Mouse (Mus musculus): ENCODE measurements around the gene Insrr.

The Insrr gene

GRCm38 (mm10) chr3:87796736-87797334, at the start of gene Insrr:
Insrr (plus strand) TSS chr3:87796951.
- DNase-seq (ENCODE audit: low spot score in 2 of 2): peak; percentile 24 to 27

GRCm38 (mm10) chr3:87748431-87748830, 48.3 kb upstream of the Insrr start, which contains the start of gene Lrrc71:
Lrrc71 (minus strand) TSS chr3:87748625.
- DNase-seq (ENCODE audit: low spot score in 2 of 2): no peak

GRCm38 (mm10) chr3:87749036-87749435, 47.7 kb upstream of the Insrr start:
- peak in 1 of 2 experiments; percentile 60 for DNase-seq (ENCODE audit: low spot score in 2 of 2)

- no peak for DNase-seq (ENCODE audit: low spot score in 2 of 2)
Measured at GRCm38 (mm10) chr3:87749977-87750376, 46.8 kb upstream of the Insrr start.

GRCm38 (mm10) chr3:87752567-87752966, 44.2 kb upstream of the Insrr start:
- DNase-seq (ENCODE audit: low spot score in 2 of 2): no peak

GRCm38 (mm10) chr3:87753829-87754228, 42.9 kb upstream of the Insrr start:
- DNase-seq (ENCODE audit: low spot score in 2 of 2): no peak

- DNase-seq (ENCODE audit: low spot score in 2 of 2): peak; percentile 71 to 76
Measured at GRCm38 (mm10) chr3:87755964-87756363, 40.8 kb upstream of the Insrr start.

GRCm38 (mm10) chr3:87756488-87756887, 40.3 kb upstream of the Insrr start:
- no peak for DNase-seq (ENCODE audit: low spot score in 2 of 2)

- DNase-seq (ENCODE audit: low spot score in 2 of 2): no peak
Measured at GRCm38 (mm10) chr3:87758641-87759040, 38.1 kb upstream of the Insrr start.

GRCm38 (mm10) chr3:87761408-87762375, 35.1 kb upstream of the Insrr start:
- DNase-seq (ENCODE audit: low spot score in 2 of 2): no peak

GRCm38 (mm10) chr3:87763202-87763601, 33.5 kb upstream of the Insrr start:
- no peak for DNase-seq (ENCODE audit: low spot score in 2 of 2)

- DNase-seq (ENCODE audit: low spot score in 2 of 2): peak; percentile 83 to 86
Measured at GRCm38 (mm10) chr3:87763683-87764289, 33.0 kb upstream of the Insrr start.

GRCm38 (mm10) chr3:87764506-87764905, 32.2 kb upstream of the Insrr start:
- peak; percentile 32 to 48 for DNase-seq (ENCODE audit: low spot score in 2 of 2)

- peak; percentile 56 to 73 for DNase-seq (ENCODE audit: low spot score in 2 of 2)
Measured at GRCm38 (mm10) chr3:87765091-87765490, 31.7 kb upstream of the Insrr start.

- peak in 1 of 2 experiments; percentile 57 for DNase-seq (ENCODE audit: low spot score in 2 of 2)
Measured at GRCm38 (mm10) chr3:87765631-87766283, 31.0 kb upstream of the Insrr start.

GRCm38 (mm10) chr3:87766284-87766667, 30.5 kb upstream of the Insrr start:
- DNase-seq (ENCODE audit: low spot score in 2 of 2): no peak

- DNase-seq (ENCODE audit: low spot score in 2 of 2): peak; percentile 59 to 75
Measured at GRCm38 (mm10) chr3:87767764-87768163, 29.0 kb upstream of the Insrr start.

GRCm38 (mm10) chr3:87768431-87768830, 28.3 kb upstream of the Insrr start:
- no peak for DNase-seq (ENCODE audit: low spot score in 2 of 2)

- peak; percentile 90 to 91 for DNase-seq (ENCODE audit: low spot score in 2 of 2)
Measured at GRCm38 (mm10) chr3:87768844-87769243, 27.9 kb upstream of the Insrr start.

GRCm38 (mm10) chr3:87769506-87769905, 27.2 kb upstream of the Insrr start:
- no peak for DNase-seq (ENCODE audit: low spot score in 2 of 2)

- DNase-seq (ENCODE audit: low spot score in 2 of 2): peak in 1 of 2 experiments; percentile 47
Measured at GRCm38 (mm10) chr3:87770280-87770679, 26.5 kb upstream of the Insrr start.

- DNase-seq (ENCODE audit: low spot score in 2 of 2): no peak
Measured at GRCm38 (mm10) chr3:87771088-87771487, 25.7 kb upstream of the Insrr start.

Data from heart, adult 9 months (tissue).